Mouse (Mus musculus) midbrain, embryonic 14.5 days (tissue): ENCODE results near the gene Tarbp2. TPM values are rescaled to one million over a fixed set of nuclear protein-coding genes. Genes with fewer than 3 reads are reported as not detected.

ENCODE experiments used
- ATAC-seq: fragments of 200-750 bp; cut with Nextera tagmentation; 2 replicates; pipeline ENCODE4 v1.8.0; 2017; ENCODE audit warnings: moderate number of reproducible peaks, moderate library complexity; ENCODE audit not compliant: low FRiP score, low TSS enrichment
- DNase-seq: peaks from one replicate; pipeline ENCODE4 v3.0.0-alpha.2; 2015
- H3K27ac ChIP-seq: fragments of 300-500 bp; sonication (generic); replicated peaks from 2 replicates; pipeline ENCODE4 v1.5.1; 2014; ENCODE audit warnings: mild to moderate bottlenecking, low read depth, low read length, moderate library complexity
- H3K27me3 ChIP-seq: fragments of 300-500 bp; sonication (generic); 2 replicates; pipeline ENCODE4 v1.6.1; 2014; ENCODE audit warnings: low read length, control low read depth, mixed read lengths; ENCODE audit not compliant: control insufficient read depth, insufficient read depth
- H3K36me3 ChIP-seq: fragments of 300-500 bp; sonication (generic); 2 replicates; pipeline ENCODE4 v1.6.1; 2014; ENCODE audit warnings: low read length, control low read depth; ENCODE audit not compliant: control insufficient read depth, insufficient read depth
- H3K4me1 ChIP-seq: fragments of 300-500 bp; sonication (generic); 2 replicates; pipeline ENCODE4 v1.6.1; 2014; ENCODE audit warnings: mild to moderate bottlenecking, antibody characterized with exemption, low read length, control low read depth; ENCODE audit not compliant: control insufficient read depth, insufficient read depth
- H3K4me2 ChIP-seq: fragments of 300-500 bp; sonication (generic); 2 replicates; pipeline ENCODE4 v1.6.1; 2014; ENCODE audit warnings: mild to moderate bottlenecking, low read length, moderate library complexity
- H3K4me3 ChIP-seq: fragments of 300-500 bp; sonication (generic); replicated peaks from 2 replicates; pipeline ENCODE4 v1.5.1; 2014; ENCODE audit warnings: low read depth, low read length
- H3K9ac ChIP-seq: fragments of 300-500 bp; sonication (generic); replicated peaks from 2 replicates; pipeline ENCODE4 v1.6.1; 2014; ENCODE audit warnings: mild to moderate bottlenecking, low read length, moderate library complexity
- H3K9me3 ChIP-seq: fragments of 300-500 bp; sonication (generic); 2 replicates; pipeline ENCODE4 v1.6.1; 2016; ENCODE audit warnings: low read length, control low read depth, mixed read lengths; ENCODE audit not compliant: control insufficient read depth
- WGBS: fragments of 180-500 bp; shearing (Covaris S2); extraction: QIAGEN DNeasy Blood & Tissue Kit; methylation state at CpG from one replicate; pipeline ENCODE4 v1.1.7; 2014; 5-methylcytosine and 5-hydroxymethylcytosine counted together
- polyA plus RNA-seq: library from polyadenylated mRNA; unstranded; fragments of >200 nt; fragmentation: Nextera tagmentation; extraction: Ambion mirVana; gene quantifications from 2 replicates; pipeline ENCODE4 v1.2.1, GENCODE M21; 2014

Tarbp2 gene
- polyA plus RNA-seq, 1 experiment from 2014 or later = 76.3 TPM

- peak within 1 kb of the TSS; percentile 65 for H3K4me2 ChIP-seq
- peaks cover 6% of the 10 kb centered on the region for H3K36me3 ChIP-seq
- peak; percentile 11; the same call in 1 of the 2 replicates for ATAC-seq
- H3K4me1 ChIP-seq = peaks cover 45% of the 10 kb centered on the region
- peak within 1 kb of the TSS; percentile 91 for H3K9ac ChIP-seq
- peak; percentile 87 for DNase-seq
- H3K9me3 ChIP-seq = no peaks in the 10 kb centered on the region
- H3K4me3 ChIP-seq = peak within 1 kb of the TSS; percentile 69
- under 1% methylated on average over 43 of the region's 43 CpGs for WGBS
- H3K27ac ChIP-seq = peak within 1 kb of the TSS; percentile 99
- no peaks in the 10 kb centered on the region for H3K27me3 ChIP-seq
Measured at GRCm38 (mm10) chr15:102516728-102517404, 1.1 kb upstream of the Tarbp2 start, which contains the start of gene Map3k12. Map3k12 (minus strand) TSS chr15:102517064.

- under 1% methylated on average over 10 of the region's 10 CpGs for WGBS
- peaks cover 38% of the 10 kb centered on the region for H3K4me1 ChIP-seq
- ATAC-seq (no peak), DNase-seq (no peak)
- H3K4me2 ChIP-seq = peak overlapping the region; percentile 65
- peak overlapping the region; percentile 69 for H3K4me3 ChIP-seq
- H3K27me3 ChIP-seq = no peaks in the 10 kb centered on the region
- H3K27ac ChIP-seq = peak overlapping the region; percentile 99
- no peaks in the 10 kb centered on the region for H3K9me3 ChIP-seq
- H3K9ac ChIP-seq = peak overlapping the region; percentile 91
- peaks cover 13% of the 10 kb centered on the region for H3K36me3 ChIP-seq
Measured at GRCm38 (mm10) chr15:102517631-102517975, 389 bp upstream of the Tarbp2 start.

GRCm38 (mm10) chr15:102518859-102519201, 838 bp downstream of the Tarbp2 start:
- H3K4me1 ChIP-seq = peaks cover 29% of the 10 kb centered on the region
- H3K27me3 ChIP-seq = no peaks in the 10 kb centered on the region
- no peak for ATAC-seq
- H3K36me3 ChIP-seq = peaks cover 19% of the 10 kb centered on the region
- no peaks in the 10 kb centered on the region for H3K9me3 ChIP-seq
- H3K4me3 ChIP-seq = peak overlapping the region; percentile 69
- 20% methylated on average over 9 of the region's 9 CpGs for WGBS
- DNase-seq = no peak
- H3K27ac ChIP-seq = peak overlapping the region; percentile 99
- peak overlapping the region; percentile 65 for H3K4me2 ChIP-seq
- H3K9ac ChIP-seq = peak overlapping the region; percentile 86

- Histone ChIP-seq H3K36me3 (peaks cover 25% of the 10 kb centered on the region), H3K9me3 (no peaks in the 10 kb centered on the region), H3K4me3 (peak overlapping the region; percentile 69), H3K27ac (peak overlapping the region; percentile 99), H3K9ac (peak overlapping the region; percentile 86), H3K4me2 (peak overlapping the region; percentile 65), H3K4me1 (peaks cover 25% of the 10 kb centered on the region), H3K27me3 (no peaks in the 10 kb centered on the region)
- no peak for DNase-seq
- ATAC-seq = no peak
- WGBS = 71% methylated on average over 17 of the region's 17 CpGs
Measured at GRCm38 (mm10) chr15:102519211-102520141, 1.5 kb downstream of the Tarbp2 start.

GRCm38 (mm10) chr15:102520416-102520815, 2.4 kb downstream of the Tarbp2 start:
- DNase-seq = no peak
- Histone ChIP-seq H3K4me1 (peaks cover 16% of the 10 kb centered on the region), H3K9ac (no peak overlapping the region), H3K4me2 (no peak overlapping the region), H3K4me3 (no peak overlapping the region), H3K27ac (no peak overlapping the region), H3K36me3 (peaks cover 26% of the 10 kb centered on the region), H3K9me3 (no peaks in the 10 kb centered on the region), H3K27me3 (no peaks in the 10 kb centered on the region)
- WGBS = 87% methylated on average over 4 of the region's 4 CpGs
- ATAC-seq = no peak

GRCm38 (mm10) chr15:102521480-102521879, 3.5 kb downstream of the Tarbp2 start:
- DNase-seq = no peak
- Histone ChIP-seq H3K4me1 (peaks cover 8% of the 10 kb centered on the region), H3K9ac (no peak overlapping the region), H3K36me3 (peaks cover 26% of the 10 kb centered on the region), H3K27me3 (no peaks in the 10 kb centered on the region), H3K27ac (no peak overlapping the region), H3K9me3 (no peaks in the 10 kb centered on the region), H3K4me2 (no peak overlapping the region), H3K4me3 (no peak overlapping the region)
- 81% methylated on average over 4 of the region's 4 CpGs for WGBS
- ATAC-seq = no peak

- H3K27ac ChIP-seq = no peak within 1 kb of the TSS; the same call in 1 of the 2 replicates
Measured at GRCm38 (mm10) chr15:102524892-102525485, 7.0 kb downstream of the Tarbp2 start, which contains the start of gene Npff. Npff (minus strand) TSS chr15:102524942.

GRCm38 (mm10) chr15:102526111-102527002, 8.4 kb downstream of the Tarbp2 start:
- H3K4me3 ChIP-seq = no peak overlapping the region
- H3K9ac ChIP-seq = no peak overlapping the region
- ATAC-seq (no peak), DNase-seq (no peak)
- H3K4me2 ChIP-seq = no peak overlapping the region
- WGBS = 90% methylated on average over 6 of the region's 6 CpGs
- no peak overlapping the region for H3K27ac ChIP-seq
- peaks cover 55% of the 10 kb centered on the region for H3K36me3 ChIP-seq
- no peaks in the 10 kb centered on the region for H3K27me3 ChIP-seq
- H3K4me1 ChIP-seq = no peaks in the 10 kb centered on the region
- H3K9me3 ChIP-seq = no peaks in the 10 kb centered on the region

More at GRCm38 (mm10) chr15:102524892-102525485, 7.0 kb downstream of the Tarbp2 start, which contains the start of gene Npff:
- no peak within 1 kb of the TSS for H3K9ac ChIP-seq
- no peak within 1 kb of the TSS for H3K4me3 ChIP-seq
- ATAC-seq (peak; percentile 34; the same call in 1 of the 2 replicates), DNase-seq (peak; percentile 90)
- no peak within 1 kb of the TSS for H3K4me2 ChIP-seq
- no peaks in the 10 kb centered on the region for H3K27me3 ChIP-seq
- peaks cover 50% of the 10 kb centered on the region for H3K36me3 ChIP-seq
- 6% methylated on average over 3 of the region's 3 CpGs for WGBS
- H3K4me1 ChIP-seq = no peaks in the 10 kb centered on the region
- H3K9me3 ChIP-seq = no peaks in the 10 kb centered on the region
